Mouse (Mus musculus): ENCODE measurements around the gene Cib4.

GRCm38 (mm10) chr5:30571820-30572219 lies 26.2 kb upstream of the Cib4 start:
- TF ChIP-seq POLR2A (IDR thresholded peaks at IDR 0.05; ENCODE audit: control insufficient read depth, extremely low read depth, insufficient read depth, low read length, poor library complexity) (no peak), CTCF (IDR thresholded peaks at IDR 0.05; ENCODE audit: borderline replicate concordance, control insufficient read depth, extremely low read depth, insufficient read depth, low read length, poor library complexity) (no peak)

Measured in thymus, adult 2 months (tissue).